Mouse (Mus musculus): ENCODE measurements around the gene Parp14. TPM values are rescaled to one million over a fixed set of nuclear protein-coding genes. Genes with fewer than 3 reads are reported as not detected.

Parp14 gene
- polyA plus RNA-seq, 1 experiment from 2014 or later, result 7.1 TPM

GRCm38 (mm10) chr16:35787163-35787562, 84.2 kb downstream of the Parp14 start:
- Histone ChIP-seq H3K9ac (ENCODE audit: low read depth, low read length) (no peak overlapping the region), H3K9me3 (ENCODE audit: control insufficient read depth) (no peaks in the 10 kb centered on the region), H3K27ac (ENCODE audit: low read depth, low read length) (no peak overlapping the region), H3K27me3 (replicated peaks; ENCODE audit: control insufficient read depth, insufficient read depth, low read length) (no peaks in the 10 kb centered on the region), H3K4me1 (replicated peaks; ENCODE audit: control insufficient read depth, insufficient read depth, low read length) (no peaks in the 10 kb centered on the region), H3K4me2 (replicated peaks; ENCODE audit: low read depth) (no peak overlapping the region), H3K4me3 (ENCODE audit: low read depth, low read length) (no peak overlapping the region), H3K36me3 (ENCODE audit: control insufficient read depth, insufficient read depth) (0 out of 2 replicates have a peak, but pooled peaks cover 10% of the 10 kb centered on the region)
- TF ChIP-seq CTCF (IDR thresholded peaks at IDR 0.05; ENCODE audit: low read depth), result no peak
- peak; percentile 64 for ATAC-seq
- WGBS, result 60% methylated on average over 6 of the region's 6 CpGs

- H3K4me1 ChIP-seq (replicated peaks; ENCODE audit: control insufficient read depth, insufficient read depth, low read length), result no peaks in the 10 kb centered on the region
- no peak overlapping the region for H3K4me3 ChIP-seq (ENCODE audit: low read depth, low read length)
- 59% methylated on average over 7 of the region's 7 CpGs for WGBS
- no peak overlapping the region for H3K4me2 ChIP-seq (replicated peaks; ENCODE audit: low read depth)
- H3K36me3 ChIP-seq (ENCODE audit: control insufficient read depth, insufficient read depth), result 0 out of 2 replicates have a peak, but pooled peaks cover 10% of the 10 kb centered on the region
- TF ChIP-seq CTCF (IDR thresholded peaks at IDR 0.05; ENCODE audit: low read depth), result no peak
- H3K9me3 ChIP-seq (ENCODE audit: control insufficient read depth), result no peaks in the 10 kb centered on the region
- ATAC-seq, result no peak
- no peak overlapping the region for H3K27ac ChIP-seq (ENCODE audit: low read depth, low read length)
- no peaks in the 10 kb centered on the region for H3K27me3 ChIP-seq (replicated peaks; ENCODE audit: control insufficient read depth, insufficient read depth, low read length)
- H3K9ac ChIP-seq (ENCODE audit: low read depth, low read length), result no peak overlapping the region
These were observed 87.1 kb downstream of the Parp14 start for GRCm38 (mm10) chr16:35784134-35784725.

- Histone ChIP-seq H3K9ac (ENCODE audit: low read depth, low read length) (no peak overlapping the region), H3K4me1 (replicated peaks; ENCODE audit: control insufficient read depth, insufficient read depth, low read length) (no peaks in the 10 kb centered on the region), H3K36me3 (ENCODE audit: control insufficient read depth, insufficient read depth) (no peaks in the 10 kb centered on the region), H3K27me3 (replicated peaks; ENCODE audit: control insufficient read depth, insufficient read depth, low read length) (no peaks in the 10 kb centered on the region), H3K27ac (ENCODE audit: low read depth, low read length) (no peak overlapping the region), H3K4me2 (replicated peaks; ENCODE audit: low read depth) (no peak overlapping the region), H3K9me3 (ENCODE audit: control insufficient read depth) (no peaks in the 10 kb centered on the region), H3K4me3 (ENCODE audit: low read depth, low read length) (no peak overlapping the region)
- TF ChIP-seq CTCF (IDR thresholded peaks at IDR 0.05; ENCODE audit: low read depth), result no peak
- 82% methylated on average over 3 of the region's 3 CpGs for WGBS
- no peak for ATAC-seq
These were observed 88.2 kb downstream of the Parp14 start for GRCm38 (mm10) chr16:35783207-35783573.

Other genes starting within 250 kb of the Parp14 start
- gene Dirc2, start 102.2 kb downstream of the Parp14 start, polyA plus RNA-seq (2015; fragmentation: Nextera tagmentation; extraction: Ambion mirVana), result 20.4 and 22.0 TPM in 2 replicates
- 8.0 and 9.5 TPM in 2 replicates for gene Hspbap1, start 101.2 kb downstream of the Parp14 start, polyA plus RNA-seq (2015; fragmentation: Nextera tagmentation; extraction: Ambion mirVana)
- 29.2 and 29.9 TPM in 2 replicates for gene Parp9, start 66.9 kb upstream of the Parp14 start, polyA plus RNA-seq (2015; fragmentation: Nextera tagmentation; extraction: Ambion mirVana)
- gene Dtx3l, start 67.6 kb upstream of the Parp14 start, polyA plus RNA-seq (2015; fragmentation: Nextera tagmentation; extraction: Ambion mirVana), result 10.6 and 11.8 TPM in 2 replicates
- 17.6 and 22.2 TPM in 2 replicates for gene Kpna1, start 107.2 kb upstream of the Parp14 start, polyA plus RNA-seq (2015; fragmentation: Nextera tagmentation; extraction: Ambion mirVana)
- gene Wdr5b, start 169.6 kb upstream of the Parp14 start, polyA plus RNA-seq (2015; fragmentation: Nextera tagmentation; extraction: Ambion mirVana), result 3.8 and 4.0 TPM in 2 replicates
- gene Fam162a, start 200.1 kb upstream of the Parp14 start, polyA plus RNA-seq (2015; fragmentation: Nextera tagmentation; extraction: Ambion mirVana), result 445 and 480 TPM in 2 replicates
- gene Ccdc58, start 200.1 kb upstream of the Parp14 start, polyA plus RNA-seq (2015; fragmentation: Nextera tagmentation; extraction: Ambion mirVana), result 64.6 and 65.2 TPM in 2 replicates